Mouse (Mus musculus) liver, postnatal 0 days (tissue): ENCODE results near the gene Zc3h12a.

ENCODE experiments used
- CTCF ChIP-seq: sonication (generic); IDR thresholded peaks from 2 replicates; pipeline ENCODE4 v1.5.1; 2016; ENCODE audit warnings: antibody characterized with exemption, low read depth
- EP300 ChIP-seq: IDR thresholded peaks from 2 replicates; pipeline ENCODE4 v1.6.1; 2016; ENCODE audit warnings: antibody characterized with exemption, low read depth, mild to moderate bottlenecking

- TF ChIP-seq CTCF (no peak), EP300 (no peak)
These were observed 22.3 kb downstream of the Zc3h12a start for GRCm38 (mm10) chr4:125105354-125105753.
